Mouse (Mus musculus) embryo, embryonic 9.5 days (tissue): ENCODE data around the gene Trmt61a.
A peak's percentile ranks its signal among the peaks of the same experiment; 100 is the strongest.

Experiments
- DNase-seq: peaks from one replicate; pipeline ENCODE4 v3.0.0-alpha.2; 2017; ENCODE audit errors: extremely low spot score

Trmt61a gene

GRCm38 (mm10) chr12:111672581-111672980 is 5.3 kb upstream of the Trmt61a start:
- no peak for DNase-seq

DNA sequence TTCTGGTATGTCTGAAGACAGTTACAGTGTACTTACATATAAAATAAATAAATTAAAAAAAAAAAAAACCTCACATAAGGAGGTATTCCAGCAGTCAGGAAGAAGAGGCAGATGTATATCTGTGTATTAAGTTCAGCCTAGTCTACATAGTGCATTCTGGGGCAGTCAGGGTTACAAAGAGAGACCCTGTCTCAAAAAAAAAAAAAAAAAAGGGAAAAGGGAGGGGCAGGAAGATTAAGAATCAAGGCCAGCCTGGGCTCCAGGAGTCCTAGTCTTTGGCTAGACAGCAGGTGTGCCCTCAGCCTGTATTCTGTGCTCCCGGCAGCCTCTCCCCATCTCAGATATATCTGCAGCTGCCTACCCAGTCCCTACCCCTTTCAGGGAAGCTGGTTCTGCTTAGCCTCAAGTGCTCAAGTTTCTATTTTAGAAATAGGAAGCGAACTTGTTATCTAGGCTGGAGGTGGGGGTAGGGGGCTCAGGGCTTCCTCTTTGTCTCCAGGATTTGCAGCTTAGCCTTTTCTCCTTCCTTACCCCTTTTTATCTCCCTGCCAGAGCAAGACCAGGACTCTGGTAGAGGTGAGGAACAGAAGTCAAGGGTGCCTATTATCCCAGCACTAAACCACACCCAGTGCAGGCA is 2.9 kb upstream of the Trmt61a start:
- DNase-seq: no peak

DNA sequence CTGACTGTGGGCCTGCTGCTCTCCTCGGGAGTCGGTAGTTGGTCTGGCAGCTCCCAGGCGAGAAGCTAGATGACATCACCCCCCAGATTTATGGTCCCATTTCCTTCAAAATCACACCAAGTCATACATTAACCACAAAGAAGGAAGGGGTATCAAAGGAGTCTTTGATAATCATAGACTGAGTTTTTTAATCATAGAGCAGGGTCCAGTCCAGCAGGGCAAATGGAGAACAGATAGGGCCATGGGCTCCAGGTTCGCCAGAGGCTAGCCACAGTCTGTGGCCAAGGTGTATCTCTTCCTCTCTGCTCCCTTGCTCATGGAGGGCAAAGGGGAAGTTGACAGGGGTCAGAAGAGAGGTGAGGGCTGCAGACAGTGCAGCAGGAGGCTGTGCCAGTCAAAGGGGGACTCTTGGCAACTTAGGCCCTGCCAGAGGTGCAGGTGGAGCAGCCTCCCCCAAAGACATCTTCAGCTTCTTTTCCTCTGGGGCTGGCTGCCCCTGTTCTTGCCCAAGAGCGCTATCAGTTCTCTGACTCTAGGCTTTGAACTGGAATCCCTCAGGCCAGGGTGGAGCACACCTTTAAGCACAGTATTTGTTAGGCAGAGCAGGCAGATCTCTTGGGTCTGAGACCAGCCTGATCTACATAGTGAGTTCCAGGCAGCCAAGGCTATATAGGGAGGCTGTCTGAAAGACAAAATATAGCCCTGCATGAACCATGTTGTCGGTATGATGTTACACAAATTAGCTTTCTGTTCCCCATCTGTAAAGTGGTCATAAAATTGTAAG is 1.9 kb upstream of the Trmt61a start:
- no peak for DNase-seq

- no peak for DNase-seq
These were observed 484 bp upstream of the Trmt61a start for GRCm38 (mm10) chr12:111677421-111677820.

GRCm38 (mm10) chr12:111678670-111678933 is 697 bp downstream of the Trmt61a start:
- no peak for DNase-seq

DNA sequence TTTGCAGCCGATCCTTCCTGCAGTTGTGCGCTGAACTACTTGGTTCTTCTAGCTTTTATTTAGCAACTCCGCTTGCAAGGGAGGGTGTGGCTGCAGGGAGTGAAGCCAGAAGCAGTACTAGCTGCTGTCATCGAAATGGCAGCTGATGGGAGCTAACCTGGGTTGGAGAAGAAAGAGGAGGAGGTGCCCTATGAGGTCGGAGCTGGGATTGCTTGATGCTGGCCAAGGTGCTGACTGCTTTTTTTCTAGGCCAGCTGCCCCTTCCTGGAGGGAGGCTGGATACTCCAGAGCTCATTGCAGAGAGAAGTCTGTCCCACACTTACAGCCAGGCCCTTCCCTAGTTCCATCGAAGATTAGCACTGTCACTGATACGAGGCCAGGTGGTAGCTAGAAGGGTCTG is 1.1 kb downstream of the Trmt61a start:
- no peak for DNase-seq

GRCm38 (mm10) chr12:111680661-111681060 is 2.8 kb downstream of the Trmt61a start:
- DNase-seq: no peak

GRCm38 (mm10) chr12:111681305-111681704 is 3.4 kb downstream of the Trmt61a start:
- DNase-seq: no peak

DNA sequence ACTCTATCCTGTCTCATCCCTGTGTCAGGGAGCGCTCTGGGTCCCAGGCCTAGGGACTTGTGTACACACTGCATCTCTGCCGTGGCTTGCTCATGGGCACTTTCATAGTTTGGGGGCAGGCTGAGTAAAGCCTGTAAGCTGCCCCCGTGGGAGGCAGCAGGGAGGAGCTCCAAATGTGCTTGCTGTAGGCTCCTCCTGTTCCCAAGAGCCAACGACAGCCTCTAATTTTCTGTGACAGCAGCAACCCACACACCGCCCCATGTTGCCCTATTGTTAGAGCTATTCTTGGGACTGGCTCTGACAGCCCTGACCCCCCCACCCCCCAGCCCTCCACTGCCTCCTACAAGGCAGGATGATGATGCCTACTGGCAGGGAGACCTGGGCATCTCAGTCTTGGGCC is 4.1 kb downstream of the Trmt61a start:
- no peak for DNase-seq

DNA sequence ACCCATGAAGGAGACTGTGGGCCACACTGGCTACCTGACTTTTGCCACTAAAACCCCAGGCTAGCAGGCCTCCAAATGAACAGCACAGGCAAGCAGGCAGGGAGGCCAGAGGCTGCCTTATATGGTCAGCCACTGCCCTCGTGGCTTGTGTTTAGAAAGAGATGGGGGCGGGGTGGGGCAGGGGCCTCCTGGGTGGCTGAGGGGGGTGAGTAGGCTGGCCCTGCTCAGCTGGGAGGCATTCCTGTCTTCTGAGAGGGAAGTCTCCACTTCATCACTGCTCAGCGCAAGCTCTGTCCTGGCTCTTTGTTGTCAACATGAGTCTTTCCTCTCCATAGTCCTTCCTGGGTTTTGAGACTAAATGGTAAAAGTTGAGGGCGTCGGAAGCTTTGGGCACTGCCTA is 4.9 kb downstream of the Trmt61a start:
- DNase-seq: no peak

DNA sequence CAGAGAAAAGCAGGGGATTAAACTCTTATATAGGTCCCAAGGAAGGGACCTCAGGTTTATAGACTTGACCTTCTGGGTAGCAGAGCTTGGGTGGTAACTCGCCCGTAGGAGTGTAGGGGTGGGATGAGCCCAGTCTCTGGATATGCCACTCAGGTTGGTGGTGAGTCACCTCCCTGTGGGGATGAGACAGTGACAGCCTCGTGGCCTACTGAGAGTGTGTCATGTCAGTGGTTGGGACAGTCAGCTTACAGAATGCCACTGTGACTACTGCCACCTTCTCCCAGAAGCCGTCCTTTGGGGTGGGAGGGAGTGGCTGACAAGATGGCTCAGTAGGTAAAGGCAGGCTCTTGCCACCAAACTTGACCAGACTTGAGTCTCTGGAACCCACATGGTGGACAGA is 8.5 kb downstream of the Trmt61a start:
- no peak for DNase-seq

DNA sequence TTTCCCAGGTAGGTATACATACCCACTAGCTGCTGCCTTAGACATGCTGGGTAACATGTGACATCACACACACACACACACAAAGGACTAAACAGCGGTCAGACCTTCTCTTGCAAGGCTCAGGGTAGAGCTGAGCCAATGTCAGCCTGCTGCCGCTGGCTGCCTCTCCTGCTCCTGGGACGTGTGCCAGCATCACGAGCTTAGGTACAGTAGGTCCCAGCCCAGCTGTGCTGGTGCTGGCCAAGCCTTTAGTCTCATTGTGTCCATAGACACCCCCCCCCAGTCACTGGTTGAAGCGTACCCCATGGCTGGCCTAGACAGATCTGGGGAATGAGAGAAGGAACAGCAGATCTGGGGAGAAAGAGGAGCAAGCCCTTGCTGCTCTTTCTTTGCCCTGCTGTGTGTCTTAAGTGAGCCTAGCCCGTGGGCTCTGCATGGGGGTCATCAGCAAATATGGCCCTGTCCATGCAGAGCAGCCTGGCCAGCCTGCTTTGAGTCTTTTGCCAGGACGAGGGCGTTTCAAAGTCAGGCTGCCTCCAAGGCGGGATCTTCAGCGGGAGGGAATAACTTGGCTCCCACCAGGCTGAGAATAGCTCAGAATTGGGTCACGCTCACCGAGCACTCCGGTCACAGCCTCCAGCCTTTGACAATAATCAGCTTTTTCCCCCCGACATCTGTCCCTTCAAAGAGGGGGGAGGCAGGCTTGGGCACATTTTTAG is 9.6 kb downstream of the Trmt61a start:
- DNase-seq: no peak

DNA sequence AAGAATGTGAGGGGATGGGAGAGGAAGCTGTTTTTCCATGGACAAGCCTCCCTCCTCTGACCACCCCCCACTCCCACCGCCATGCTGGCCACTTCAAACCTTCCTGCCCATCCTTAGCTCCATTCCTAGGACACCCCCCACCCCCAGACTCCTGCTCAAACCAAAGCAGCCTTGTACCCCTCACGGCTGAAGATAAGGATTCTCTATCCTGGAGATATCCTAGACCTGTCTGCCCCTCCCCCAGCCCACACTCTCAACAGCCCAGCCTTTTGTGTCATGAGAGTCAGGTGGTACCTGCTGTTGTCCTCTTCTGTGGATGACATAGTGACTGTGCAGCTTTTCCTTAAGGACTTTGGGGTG is 10.1 kb downstream of the Trmt61a start:
- DNase-seq: no peak

DNA sequence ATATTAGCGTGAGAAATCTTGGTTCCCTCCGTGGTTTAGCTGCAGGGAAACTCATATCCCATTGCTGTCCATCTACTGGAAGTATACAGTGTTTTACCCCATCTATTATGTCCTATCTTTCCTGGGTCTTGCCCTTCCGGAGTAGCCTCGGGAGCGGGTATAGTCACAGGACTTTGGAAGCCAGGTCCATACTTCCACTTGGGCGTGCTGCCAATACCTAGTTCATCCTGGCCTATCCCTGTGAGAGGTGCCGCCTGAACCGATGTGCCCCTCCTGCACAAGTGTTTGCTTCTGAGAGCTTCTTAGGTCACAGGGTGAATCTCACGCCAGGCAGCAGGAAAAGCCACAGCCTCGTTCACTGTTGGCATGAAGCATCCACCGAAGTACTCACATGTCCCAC is 11.5 kb downstream of the Trmt61a start:
- DNase-seq: no peak

GRCm38 (mm10) chr12:111691346-111691872 is 13.5 kb downstream of the Trmt61a start:
- peak; percentile 73 for DNase-seq

DNA sequence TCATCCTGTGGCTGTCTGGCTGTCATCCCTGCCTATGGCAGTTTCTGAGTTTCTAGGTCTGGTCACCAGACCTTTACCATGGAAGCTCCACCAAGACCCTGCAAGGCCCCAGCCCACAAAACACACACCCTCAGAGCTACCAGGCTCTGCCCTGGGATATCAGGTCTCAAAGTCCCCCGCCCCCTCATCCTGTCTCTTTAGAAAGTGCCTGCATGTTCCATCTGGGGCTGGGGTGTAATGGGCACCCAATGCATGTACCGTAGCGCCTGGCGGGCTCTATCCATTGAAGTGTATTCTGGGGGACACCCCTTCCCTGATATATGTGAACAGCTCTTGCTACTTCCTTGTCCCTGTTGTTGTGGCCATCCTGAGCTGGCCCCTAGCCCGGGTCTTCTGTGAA is 15.0 kb downstream of the Trmt61a start:
- DNase-seq: no peak

GRCm38 (mm10) chr12:111693341-111694270 is 15.7 kb downstream of the Trmt61a start:
- DNase-seq: peak; percentile 79

DNA sequence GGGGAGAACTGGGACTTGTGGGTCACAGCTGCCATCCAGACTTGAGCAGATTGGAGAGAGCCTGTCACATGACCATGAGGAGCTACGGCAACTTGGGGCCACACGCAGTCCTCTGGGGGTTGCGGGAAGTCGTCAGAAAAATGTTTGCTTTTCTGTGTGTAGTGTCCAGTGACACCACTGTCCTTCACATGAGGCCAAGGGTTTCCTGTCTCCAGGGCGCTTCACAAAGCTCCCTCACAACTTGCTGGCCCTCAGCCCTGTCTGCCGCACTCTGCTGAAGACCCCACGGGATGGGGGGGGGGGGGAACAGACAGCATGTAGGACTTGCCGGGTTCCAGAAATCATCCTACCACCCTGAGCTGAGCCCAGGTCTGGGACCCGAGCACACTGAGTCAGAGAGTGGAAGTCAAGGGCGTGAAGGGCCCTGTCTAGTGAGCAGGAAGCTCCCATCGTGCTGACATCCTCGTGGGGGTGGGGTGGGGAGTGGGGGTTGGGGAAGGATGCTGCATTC is 16.4 kb downstream of the Trmt61a start:
- no peak for DNase-seq

DNA sequence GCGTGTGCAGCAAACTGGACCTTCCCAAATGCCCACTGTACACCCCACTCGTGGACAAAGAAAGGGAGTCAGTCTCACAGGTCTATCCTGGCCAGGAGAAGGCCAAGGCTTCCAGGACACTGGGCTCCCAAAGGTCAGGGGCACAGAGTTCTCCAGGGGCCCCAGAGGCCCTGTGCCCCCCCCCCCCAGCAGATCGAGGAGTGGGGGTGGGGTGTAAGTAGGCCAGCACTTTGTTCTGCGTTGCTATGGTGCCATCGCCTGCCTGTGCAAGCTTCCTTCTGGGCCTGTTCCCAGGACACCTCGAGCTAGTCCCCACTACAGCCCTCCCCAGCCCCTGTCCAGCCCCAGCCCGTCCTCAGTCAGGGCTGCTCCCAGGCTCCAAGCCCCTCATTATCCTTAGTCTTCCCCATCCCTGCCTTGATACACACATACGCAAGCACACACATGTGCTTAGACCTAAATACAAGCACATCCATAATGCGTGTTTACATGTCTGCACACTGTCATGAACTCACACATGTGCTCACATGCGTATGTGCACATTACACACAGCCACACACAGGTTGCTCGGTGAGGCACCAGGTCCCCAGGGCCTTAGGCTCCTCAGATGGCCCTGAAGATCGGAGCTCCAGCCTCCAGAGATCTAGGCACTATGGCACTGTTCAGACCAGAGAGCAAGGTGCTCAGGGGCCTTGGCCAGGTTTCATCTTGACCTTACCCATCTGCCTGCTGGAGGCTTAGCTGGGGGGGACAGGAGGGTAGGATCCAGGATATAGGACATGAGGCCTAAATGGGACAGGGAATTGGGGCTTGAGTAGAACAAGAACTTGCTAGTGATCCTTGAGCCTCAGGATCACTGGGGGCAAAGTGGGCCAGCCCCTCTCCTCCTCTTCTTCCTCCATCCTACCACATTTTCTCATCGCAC is 17.2 kb downstream of the Trmt61a start:
- peak; percentile 61 for DNase-seq

DNA sequence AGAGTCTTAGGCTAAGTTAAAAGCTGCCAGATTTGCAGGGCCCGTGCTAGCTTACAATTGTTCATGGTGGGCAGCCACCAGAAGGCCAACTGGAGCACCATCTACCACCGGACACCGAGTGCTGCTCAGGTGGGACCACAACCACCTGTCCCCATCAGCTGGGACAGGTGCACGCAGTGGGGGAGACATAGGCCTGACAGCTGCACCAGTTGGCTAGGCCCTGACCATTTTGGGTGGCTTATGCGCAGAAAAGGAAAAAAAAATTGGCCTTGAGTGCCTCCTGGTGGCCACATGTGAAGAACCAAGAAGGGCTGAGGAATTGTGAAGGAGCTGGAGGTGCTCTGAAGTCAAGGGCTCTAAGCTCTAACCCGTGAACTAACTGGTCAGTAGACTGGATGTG is 18.3 kb downstream of the Trmt61a start:
- DNase-seq: peak; percentile 78

- no peak for DNase-seq
These were observed 19.8 kb downstream of the Trmt61a start for GRCm38 (mm10) chr12:111697708-111698107.
